Mouse (Mus musculus) olfactory bulb, adult 2 months (tissue): ENCODE results near the gene Gm49601.

Experiments
- CTCF ChIP-seq: fragments of 200-500 bp; IDR thresholded peaks from 2 replicates; pipeline ENCODE4 v1.5.1; 2012; ENCODE audit warnings: low read depth, mild to moderate bottlenecking, low read length, moderate library complexity; ENCODE audit not compliant: insufficient read depth
- POLR2A ChIP-seq: fragments of 200-500 bp; IDR thresholded peaks from 2 replicates; pipeline ENCODE4 v1.6.1; 2012; ENCODE audit warnings: mild to moderate bottlenecking, low read depth, low read length, moderate library complexity; ENCODE audit not compliant: insufficient read depth

DNA sequence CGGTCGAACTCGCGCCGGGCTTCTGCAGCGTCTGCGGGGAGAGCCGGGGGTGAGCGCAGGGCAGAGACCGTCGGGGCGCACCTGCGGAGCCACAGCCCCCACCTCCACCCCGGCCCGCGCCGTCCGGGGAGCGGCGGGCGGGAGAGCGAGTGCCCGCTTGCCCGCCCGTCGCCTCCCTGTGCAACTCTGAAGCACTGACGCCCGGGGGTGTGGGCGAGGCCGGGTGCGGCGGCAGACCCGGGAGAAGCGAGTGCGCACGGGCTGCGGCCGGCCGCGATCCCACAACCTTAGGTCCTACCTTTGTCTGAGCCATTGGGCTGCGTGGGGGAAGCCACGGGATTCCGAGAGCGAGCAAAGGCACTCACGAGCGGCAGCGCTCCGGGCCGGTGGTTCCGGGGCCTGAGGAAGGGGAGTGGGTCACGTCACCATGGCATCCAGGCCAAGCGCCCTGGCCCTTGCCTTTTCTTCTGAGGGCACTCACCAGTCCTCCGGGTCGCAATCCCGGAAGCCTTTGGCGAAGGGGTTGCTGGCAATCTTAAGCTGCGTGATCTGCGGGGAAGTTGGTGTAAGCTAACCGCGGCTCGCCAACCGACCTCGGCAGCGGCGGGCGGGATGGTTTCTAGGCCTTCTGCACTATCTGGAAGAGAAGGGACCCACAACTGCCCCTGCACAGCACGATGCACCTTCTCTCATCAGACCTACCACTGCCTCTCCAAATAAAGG is 43.6 kb downstream of the Gm49601 start:
- TF ChIP-seq POLR2A (no peak), CTCF (no peak)
